Mouse (Mus musculus): ENCODE results near the gene Pabpc4. TPM values are rescaled to one million over a fixed set of nuclear protein-coding genes. Genes with fewer than 3 reads are reported as not detected.
A peak's percentile ranks its signal among the peaks of the same experiment; 100 is the strongest.
"Not testable (repeated sequence)": the region's sequence is repeated elsewhere in the genome, so short reads cannot be mapped to it uniquely, and the experiment has no call there.

Pabpc4 gene
- total RNA-seq, 2 experiments from 2014 or later, result 257 to 364 TPM

DNA sequence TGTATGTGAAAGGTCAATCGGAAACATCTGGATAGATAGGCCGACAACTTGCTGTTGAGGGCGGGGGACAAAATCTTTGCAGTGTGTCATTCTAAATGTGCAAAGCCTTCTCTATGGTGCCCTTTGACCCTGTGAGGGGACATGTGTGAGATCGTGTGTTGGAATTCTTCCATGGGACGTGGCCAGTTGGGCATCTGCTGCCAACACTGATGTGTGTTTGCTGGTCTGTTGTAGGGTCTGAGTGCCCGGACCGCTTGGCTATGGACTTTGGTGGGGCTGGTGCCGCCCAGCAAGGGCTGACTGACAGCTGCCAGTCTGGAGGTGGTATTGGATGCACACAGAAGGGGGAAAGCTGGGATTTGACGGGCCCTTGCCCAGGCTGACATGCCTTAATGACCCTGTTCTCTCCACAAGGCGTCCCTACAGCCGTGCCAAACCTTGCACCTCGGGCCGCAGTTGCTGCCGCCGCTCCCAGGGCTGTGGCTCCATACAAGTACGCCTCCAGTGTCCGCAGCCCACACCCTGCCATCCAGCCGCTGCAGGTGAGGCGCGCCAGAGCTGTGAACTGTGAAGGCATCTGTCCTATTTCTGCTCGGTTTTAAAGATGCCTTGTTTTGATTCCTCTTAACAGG, 33.5 kb downstream of the Pabpc4 start:
- ATAC-seq (replicated peaks; ENCODE audit: low FRiP score, low TSS enrichment, poor library complexity, severe bottlenecking), result no peak

DNA sequence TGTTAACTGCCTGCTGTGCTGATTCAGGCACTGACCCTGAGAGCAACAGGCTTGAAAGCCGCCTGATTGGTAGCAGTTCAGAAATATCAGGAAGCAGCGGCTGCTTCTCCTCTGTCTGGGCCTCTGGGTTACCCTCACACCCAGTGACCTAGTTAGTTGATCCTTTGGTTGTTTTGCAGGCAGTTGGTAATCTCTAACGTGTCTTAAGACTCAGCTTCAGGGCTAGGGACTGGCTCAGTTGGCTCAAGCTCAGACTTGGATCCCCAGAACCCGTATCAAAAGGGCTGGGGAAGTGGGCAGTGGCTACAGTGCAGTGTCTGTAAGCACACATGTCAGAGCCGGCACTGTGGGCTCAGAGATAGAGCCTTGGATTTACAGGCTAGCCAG, 34.0 kb downstream of the Pabpc4 start:
- no peak for ATAC-seq (replicated peaks; ENCODE audit: low FRiP score, low TSS enrichment, poor library complexity, severe bottlenecking)

DNA sequence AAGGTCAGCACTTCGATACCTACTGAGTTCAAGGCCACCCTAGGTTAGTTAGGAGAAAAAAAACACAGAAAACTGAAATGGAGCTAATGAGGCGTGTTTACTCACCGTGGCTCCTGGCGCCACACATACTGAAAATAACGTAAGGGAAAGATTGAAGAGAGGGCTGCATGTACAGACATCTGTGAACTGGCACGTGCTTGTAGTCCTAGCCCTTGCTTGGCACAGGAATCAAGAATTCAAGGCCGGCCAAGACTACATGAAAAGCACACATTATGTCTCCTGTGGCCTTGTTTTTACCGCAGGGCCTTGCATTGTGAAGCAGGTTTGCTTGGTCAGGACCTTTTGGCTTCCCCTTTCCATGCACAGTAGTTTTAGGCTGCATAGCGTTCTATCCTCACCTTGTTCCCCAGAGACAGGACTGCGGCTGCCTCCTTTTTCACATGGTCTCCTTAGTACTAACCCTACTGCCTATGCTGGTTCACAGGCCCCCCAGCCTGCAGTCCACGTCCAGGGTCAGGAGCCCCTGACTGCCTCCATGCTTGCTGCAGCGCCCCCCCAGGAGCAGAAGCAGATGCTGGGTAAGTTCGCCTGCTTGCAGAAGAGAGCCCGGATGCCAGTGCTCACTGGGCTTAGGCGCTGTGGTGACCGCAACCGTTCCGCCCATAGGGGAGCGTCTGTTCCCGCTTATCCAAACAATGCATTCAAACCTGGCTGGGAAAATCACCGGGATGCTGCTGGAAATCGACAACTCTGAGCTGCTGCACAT, 35.2 kb downstream of the Pabpc4 start:
- no peak for ATAC-seq (replicated peaks; ENCODE audit: low FRiP score, low TSS enrichment, poor library complexity, severe bottlenecking)

DNA sequence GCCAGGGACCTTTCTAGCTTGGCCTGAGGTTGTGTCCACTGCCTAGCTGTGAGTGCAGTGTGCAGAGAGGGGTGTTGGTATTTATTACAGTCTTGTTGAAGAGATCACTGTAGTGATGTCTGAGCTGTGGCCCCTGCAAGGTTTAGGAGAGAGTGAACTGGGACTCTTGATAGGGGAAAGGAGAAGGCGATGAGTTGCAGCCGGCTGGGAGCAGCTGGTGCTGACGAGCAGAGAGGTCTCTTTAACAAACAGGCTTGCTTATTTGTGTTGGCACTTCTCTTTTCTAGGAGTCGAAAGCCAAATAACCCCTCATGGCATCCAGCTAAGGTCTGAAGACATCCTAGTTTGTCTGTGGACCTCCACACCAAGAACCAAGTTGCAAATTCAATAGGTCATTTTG, 36.1 kb downstream of the Pabpc4 start:
- no peak for ATAC-seq (replicated peaks; ENCODE audit: low FRiP score, low TSS enrichment, poor library complexity, severe bottlenecking)

DNA sequence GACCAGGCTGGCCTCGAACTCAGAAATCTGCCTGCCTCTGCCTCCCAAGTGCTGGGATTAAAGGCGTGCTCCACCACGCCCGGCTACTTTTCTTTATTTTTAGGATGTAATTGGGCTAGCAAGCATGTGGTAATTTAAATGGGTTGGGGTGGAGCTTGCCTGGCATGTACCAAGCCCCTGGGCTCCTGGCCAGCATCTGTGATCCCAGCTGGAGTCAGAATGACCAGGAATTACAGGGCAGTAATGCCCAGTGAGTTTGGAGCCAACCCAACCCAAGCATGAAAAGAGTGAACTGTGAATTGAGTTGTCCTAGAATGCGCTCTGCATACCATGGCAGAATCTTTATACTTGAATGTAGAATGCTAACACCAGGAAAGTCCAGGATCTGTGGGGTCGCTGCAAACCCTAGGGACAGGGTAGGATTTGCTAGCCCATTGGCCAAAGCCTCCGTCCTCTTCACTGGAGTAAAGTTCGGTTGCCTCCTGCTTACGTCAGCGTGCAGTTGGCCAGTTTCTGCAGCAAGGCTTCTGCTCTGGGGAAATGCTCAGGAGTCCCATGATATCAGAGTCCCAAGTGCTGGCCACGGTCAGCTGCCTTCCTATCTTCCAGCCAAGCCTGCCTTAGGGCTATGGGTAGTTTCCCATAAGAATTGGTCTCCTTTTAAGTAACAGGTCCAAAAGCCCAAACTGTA, 37.0 kb downstream of the Pabpc4 start:
- no peak for ATAC-seq (replicated peaks; ENCODE audit: low FRiP score, low TSS enrichment, poor library complexity, severe bottlenecking)

DNA sequence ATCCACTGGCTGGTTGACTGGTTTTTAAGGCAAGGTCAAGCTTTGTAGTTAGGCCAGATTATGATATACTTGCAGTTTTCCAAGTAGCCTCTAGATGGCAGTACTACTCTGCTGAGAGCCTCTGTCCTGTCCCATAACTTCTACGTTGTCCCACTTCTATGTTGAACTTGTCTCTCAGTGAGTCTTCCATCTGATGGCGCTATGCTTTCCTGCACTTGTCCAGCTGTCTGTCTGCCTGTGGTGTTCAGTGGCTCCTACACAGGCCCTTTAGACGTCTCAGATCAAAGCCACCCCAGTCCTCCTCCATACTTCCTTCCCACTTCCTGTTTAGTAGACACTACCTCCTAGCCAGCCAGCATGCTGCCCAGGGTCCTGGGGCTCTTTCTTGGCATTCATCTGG, 43.6 kb downstream of the Pabpc4 start:
- peak; percentile 54 for ATAC-seq (replicated peaks; ENCODE audit: low FRiP score, low TSS enrichment, poor library complexity, severe bottlenecking)

DNA sequence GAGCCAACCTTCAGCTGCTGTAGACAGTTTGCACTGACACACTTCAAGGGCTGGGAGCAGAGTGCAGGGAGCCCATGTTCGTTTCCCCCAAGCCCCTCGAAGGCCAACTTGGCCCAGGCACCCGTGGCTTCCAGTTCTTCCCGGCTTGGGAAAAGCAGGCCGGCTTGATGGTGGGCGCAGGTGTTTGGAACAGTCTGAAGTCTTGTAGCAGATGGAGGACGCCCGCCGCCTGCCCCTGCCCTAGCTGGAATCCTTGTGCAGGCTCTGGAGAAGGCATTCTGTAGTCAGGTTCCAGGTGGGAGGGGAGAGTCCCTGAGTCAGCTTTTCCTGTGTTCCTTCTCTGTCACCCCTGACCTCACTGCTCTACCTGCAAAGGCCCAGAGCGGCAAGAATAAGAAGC, 44.8 kb downstream of the Pabpc4 start:
- no peak for ATAC-seq (replicated peaks; ENCODE audit: low FRiP score, low TSS enrichment, poor library complexity, severe bottlenecking)

DNA sequence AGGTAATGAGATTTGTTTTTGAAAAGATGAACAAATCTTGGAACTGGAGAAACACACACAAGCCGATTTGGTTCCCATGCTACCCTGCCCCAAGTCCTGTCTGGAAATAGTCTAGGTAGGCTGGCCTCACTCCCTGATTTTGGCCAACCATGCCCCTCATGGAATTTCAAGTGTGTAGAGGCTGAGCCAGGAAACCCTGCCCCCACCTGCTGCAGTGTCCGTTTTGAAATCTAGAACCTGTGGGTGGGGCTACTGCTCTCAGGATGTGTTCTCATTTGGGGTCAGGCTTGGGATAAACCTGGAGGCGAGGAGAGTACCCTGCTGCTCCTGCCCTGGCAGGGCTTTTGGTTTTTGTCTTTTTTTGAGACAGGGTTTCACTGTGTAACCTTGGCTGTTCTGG, 46.1 kb downstream of the Pabpc4 start:
- no peak for ATAC-seq (replicated peaks; ENCODE audit: low FRiP score, low TSS enrichment, poor library complexity, severe bottlenecking)

DNA sequence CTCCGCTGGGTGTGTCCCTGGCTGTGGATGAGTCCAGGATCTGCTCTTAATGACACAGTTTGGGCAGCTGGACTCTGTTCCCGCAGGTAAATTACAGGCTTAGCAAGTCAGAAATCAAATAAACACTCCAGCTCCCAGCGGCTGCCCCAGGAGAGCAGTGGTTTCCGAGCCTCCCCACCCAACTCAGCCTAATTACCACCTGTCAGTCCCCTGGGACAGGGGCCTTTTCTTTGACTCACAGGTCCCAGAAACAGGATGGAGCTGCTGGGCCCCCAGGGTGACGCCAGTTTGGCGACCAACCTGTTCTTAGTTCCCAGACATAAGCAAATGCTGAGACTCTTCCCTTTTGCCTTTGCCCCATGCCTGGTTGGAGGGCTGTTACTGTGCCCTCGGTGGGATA, 49.7 kb downstream of the Pabpc4 start:
- ATAC-seq (replicated peaks; ENCODE audit: low FRiP score, low TSS enrichment, poor library complexity, severe bottlenecking), result no peak

DNA sequence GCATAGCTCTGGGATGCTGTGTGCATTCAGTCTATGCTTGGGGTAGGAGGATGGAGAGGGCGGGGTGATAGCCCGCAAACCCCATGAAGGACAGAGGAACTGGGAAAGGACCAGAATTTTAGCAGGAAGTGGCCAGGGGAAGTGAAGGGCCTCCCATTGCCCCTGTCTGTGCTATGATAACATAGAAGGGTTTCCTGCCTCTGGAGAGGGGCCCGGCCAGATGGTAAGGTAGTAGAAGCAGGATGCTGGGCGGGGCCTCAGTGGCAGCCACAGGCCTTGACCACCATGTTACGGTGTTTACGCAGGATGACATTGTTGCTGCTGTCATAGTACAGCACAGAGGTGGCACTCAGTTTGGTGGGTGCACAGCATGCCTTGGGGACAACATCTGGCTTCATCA, 50.9 kb downstream of the Pabpc4 start:
- no peak for ATAC-seq (replicated peaks; ENCODE audit: low FRiP score, low TSS enrichment, poor library complexity, severe bottlenecking)

DNA sequence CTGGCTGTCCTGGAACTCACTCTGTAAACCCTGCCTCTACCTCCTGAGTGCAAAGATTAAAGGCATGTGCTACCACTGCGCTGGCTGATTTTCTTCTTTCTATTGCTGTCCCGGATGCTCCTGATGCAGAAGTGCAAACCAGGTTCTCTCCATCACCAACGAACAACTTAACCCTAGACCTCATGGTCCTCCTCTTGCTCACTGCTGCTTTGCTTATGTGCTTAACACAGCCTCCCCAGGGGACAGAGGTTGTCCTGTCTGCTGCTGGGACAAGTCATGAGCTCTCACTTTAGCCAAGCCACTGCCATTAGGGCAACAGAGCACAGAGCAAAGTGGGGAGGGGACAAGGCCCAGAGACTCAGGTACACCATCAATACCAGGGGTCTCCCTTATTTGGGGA, 52.3 kb downstream of the Pabpc4 start:
- no peak for ATAC-seq (replicated peaks; ENCODE audit: low FRiP score, low TSS enrichment, poor library complexity, severe bottlenecking)

DNA sequence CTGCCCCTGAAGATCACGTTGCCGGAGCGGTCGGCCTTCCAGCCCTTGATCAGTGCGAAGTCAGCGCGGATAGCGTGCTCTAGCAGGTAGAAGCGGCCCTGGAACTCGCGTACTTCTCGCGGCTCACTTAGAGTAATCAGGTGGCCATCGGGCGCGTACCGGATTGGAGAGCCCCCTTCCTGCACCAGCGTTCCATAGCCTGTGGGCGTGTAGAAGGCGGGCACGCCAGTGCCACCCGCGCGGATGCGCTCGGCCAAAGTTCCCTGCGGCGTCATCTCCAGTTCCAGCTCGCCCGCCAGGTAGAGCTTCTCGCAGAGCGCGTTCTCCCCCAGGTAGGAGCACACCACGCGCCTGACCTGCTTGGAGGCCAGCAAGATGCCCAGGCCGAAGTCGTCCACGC, 60.8 kb downstream of the Pabpc4 start:
- ATAC-seq (replicated peaks; ENCODE audit: low FRiP score, low TSS enrichment, poor library complexity, severe bottlenecking), result 0 out of 2 replicates have a peak, but pooled peaks have one; percentile 40

DNA sequence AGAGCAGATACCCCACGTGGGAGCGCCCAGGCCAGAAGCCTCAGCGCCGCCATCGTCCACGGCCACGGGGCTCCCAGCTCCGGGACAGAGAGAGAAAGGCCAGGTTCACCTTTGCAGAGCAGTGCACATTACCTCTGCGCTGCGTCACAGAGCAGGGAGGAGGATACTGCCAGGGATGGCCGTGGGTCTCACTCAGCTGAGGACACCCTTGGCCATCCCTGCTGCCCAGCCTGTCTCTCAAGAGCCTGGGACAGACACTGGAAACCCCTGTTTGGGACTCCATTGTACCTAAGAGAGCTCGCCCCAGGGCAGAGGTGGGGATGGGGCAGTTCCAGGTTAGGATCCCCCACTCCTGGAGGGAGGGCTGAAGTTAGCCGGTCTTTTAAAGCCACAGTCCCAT, 61.4 kb downstream of the Pabpc4 start, which contains the start of gene Oxct2a:
Gene Oxct2a, minus strand, starts transcription at position 101 of the 400 bp plus-strand sequence.
- ATAC-seq (replicated peaks; ENCODE audit: low FRiP score, low TSS enrichment, poor library complexity, severe bottlenecking), result no peak

DNA sequence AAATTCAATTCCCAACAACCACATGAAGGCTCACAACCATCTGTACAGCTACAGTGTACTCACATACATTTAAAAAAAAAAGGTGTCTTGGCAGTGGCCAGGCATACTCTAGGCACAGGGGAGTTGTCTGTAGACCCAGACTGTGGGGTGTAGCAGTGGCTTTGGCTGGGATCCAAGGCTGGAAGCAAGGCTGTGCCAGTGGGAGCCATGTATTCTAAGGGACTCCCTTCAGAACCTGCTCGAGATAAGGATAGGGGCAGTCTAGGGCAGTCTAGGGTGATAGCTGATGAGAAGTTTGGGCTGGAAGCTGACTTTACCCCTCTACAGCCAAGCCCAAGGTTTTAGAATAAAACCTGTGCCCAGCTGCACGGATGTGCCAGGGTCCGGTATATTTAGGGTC, 63.9 kb downstream of the Pabpc4 start:
- ATAC-seq (replicated peaks; ENCODE audit: low FRiP score, low TSS enrichment, poor library complexity, severe bottlenecking), result peak; percentile 32; the same call in 1 of the 2 replicates

DNA sequence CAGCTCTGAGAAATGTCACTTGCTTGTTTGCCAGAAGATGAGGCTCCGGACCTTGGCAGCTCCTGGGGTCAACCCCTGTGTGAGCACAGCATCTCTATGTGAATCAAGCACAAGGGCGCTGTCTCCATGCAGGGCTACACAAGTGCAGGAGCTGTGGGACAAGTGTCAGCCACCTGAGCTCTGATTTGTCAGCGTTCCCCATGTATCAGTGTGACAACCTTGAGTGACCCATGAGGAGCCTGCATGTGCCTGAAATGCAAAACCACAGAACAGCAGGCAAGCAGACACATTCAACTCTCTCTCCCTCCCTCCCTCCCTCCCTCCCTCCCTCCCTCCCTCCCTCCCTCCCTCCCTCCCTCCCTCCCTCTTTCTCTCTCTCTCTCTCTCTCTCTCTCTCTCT, 65.5 kb downstream of the Pabpc4 start:
- ATAC-seq (replicated peaks; ENCODE audit: low FRiP score, low TSS enrichment, poor library complexity, severe bottlenecking), result no peak

DNA sequence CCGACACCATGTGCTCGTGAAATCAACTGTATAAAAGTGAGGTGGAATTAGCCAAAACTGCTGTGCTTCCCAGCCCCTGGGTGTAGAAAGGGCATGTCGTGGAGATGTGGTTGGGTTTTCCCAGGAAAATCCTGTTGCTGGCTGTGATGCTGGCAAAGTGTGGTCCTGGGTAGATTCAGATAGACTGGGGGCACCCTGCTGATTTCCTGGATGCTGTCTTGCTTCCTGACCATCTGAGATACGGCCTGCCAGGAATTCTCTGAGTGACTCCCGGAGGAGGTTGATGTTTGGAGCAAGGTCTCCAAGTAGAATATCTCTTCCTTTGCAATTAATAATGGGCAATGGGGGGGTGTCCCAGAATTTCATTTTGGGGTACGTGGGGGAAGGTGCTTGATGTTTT, 66.8 kb downstream of the Pabpc4 start:
- ATAC-seq (replicated peaks; ENCODE audit: low FRiP score, low TSS enrichment, poor library complexity, severe bottlenecking), result no peak

DNA sequence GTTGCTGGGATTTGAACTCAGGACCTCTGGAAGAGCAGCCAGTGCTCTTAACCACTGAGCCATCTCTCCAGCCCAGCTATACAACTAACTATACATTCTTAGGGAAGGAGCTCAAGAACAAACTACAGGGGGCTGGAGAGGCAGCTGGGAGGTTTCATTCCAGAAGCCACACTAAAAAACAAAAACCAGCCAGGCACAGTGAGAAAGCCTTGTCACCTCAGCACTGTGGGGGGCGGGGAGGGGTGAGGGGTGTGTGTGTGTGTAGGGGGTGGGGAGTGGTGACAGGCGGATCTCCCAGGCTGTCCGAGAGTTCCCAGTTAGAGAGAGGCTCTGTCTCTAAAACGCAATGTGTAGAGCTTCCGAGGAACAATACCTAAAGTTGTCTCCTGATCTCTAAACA, 69.2 kb downstream of the Pabpc4 start:
- no peak for ATAC-seq (replicated peaks; ENCODE audit: low FRiP score, low TSS enrichment, poor library complexity, severe bottlenecking)

DNA sequence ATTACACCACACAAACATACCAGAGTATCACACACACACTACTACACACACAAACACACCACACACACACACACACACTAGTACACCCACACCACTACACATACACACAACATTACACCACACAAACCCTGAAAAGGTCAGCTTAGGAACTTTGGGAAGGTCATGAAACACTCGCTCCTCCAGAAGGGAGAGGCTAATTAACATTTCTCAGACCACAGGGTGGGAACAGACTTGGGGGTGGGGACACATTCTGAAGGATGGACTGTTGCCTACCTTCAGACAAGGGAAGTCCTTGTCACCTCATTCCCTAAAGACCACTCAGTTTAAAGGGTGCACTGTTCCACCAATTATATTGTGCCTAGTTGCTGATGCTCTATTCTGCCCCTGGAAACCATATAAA, 69.8 kb downstream of the Pabpc4 start:
- not testable (repeated sequence) for ATAC-seq (replicated peaks; ENCODE audit: low FRiP score, low TSS enrichment, poor library complexity, severe bottlenecking)

DNA sequence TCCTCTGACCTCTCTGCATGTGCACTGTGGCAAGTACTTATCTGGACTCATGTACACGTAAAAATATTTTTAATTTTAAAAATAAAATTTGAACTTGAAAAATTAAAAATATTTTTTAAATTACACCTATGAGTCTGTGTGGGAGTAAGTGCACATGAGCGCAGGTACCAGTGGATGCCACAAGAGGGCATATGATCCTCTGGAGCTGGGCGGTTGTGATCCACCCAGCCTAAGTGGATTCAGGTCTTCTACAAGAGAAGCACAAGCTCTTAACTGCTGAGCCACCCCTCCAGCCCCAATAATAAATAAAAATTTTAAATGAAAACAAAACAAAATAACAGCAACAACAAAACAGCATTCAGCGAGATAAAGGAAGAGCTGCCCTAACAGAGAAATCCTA, 71.0 kb downstream of the Pabpc4 start:
- no peak for ATAC-seq (replicated peaks; ENCODE audit: low FRiP score, low TSS enrichment, poor library complexity, severe bottlenecking)

DNA sequence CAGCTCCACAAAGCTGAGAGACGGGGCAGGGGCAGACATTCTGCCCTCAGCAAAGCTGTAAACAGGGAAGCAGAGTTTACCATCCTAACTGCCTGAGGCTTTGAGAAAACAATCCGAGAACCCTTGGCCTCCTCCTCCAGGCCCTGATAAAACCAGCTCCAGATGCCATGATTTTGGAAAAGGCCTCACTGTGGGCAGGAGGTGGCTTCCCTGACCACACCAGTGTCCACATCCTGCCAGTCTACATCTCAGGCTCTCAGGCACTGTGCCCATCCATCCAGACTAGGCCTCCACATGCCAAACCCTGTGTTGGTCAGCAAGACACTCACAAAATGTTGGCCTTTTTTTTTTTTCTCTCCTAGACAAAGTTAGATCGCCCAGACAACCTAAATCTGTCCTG, 72.0 kb downstream of the Pabpc4 start:
- ATAC-seq (replicated peaks; ENCODE audit: low FRiP score, low TSS enrichment, poor library complexity, severe bottlenecking), result no peak

DNA sequence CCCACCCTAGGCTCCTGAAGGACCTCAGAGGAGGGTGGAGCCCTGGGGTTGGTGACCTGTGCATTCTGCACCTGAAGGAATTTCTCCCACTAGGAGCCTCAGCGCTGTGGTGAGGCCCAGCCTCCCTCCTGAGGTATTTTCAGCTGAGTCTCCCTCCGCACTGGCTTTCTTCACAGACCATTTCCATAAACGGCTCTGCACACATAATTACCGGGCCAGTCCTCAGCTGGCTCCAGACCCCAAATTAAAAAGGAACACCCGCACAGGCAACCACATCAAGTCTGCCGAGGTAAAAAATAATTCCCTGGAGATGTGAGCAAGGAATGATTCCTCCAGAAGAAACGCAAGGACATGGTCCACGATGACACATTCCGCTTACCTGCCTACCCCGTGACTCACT, 73.1 kb downstream of the Pabpc4 start:
- not testable (repeated sequence) for ATAC-seq (replicated peaks; ENCODE audit: low FRiP score, low TSS enrichment, poor library complexity, severe bottlenecking)

All from megakaryocyte-erythroid progenitor cell, adult 5-6 weeks (primary cell).